Mouse (Mus musculus): Measurements from ENCODE around the gene Mtss1l. TPM values are rescaled to one million over a fixed set of nuclear protein-coding genes. Genes with fewer than 3 reads are reported as not detected.

Mtss1l gene
- 100 to 1,000 TPM; 196 to 205 TPM for total RNA-seq (2021)

- intact Hi-C loops (cut with DNase I): loop anchor here (5.0 kb wide), 1 partner anchor 59 kb away; no protein-coding TSS in a partner anchor
- DNase-seq (ENCODE audit: low spot score in 2 of 2): peak; percentile 69 to 70
Observed at GRCm38 (mm10) chr8:110720685-110721598, at the start of gene Mtss1l. Mtss1l (plus strand) TSS chr8:110721476.

DNA sequence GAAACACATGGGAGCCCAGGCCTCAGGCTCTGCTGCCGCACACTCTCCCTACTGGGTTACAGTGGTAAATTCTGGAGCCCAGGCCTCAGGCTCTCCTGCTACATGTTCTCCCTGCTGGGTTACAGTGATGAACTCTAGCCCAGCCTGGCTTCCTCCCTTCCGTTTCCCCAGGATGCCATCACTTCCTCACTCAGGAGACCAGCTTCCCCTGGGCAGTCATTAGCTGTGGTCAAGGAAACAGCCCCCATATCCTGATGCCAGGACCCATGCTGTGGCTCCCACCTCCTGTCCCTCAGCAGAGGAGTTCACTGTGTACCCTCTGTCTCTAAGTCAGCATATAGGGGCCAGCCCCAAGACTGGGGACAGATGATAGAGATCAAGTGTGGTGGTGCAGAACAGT, 49.1 kb upstream of the Mtss1l start:
- DNase-seq (ENCODE audit: low spot score in 2 of 2): no peak
- intact Hi-C loops (cut with DNase I): no loop called here

- no peak for DNase-seq (ENCODE audit: low spot score in 2 of 2)
- intact Hi-C loops (cut with DNase I): no loop called here
Observed at GRCm38 (mm10) chr8:110673168-110673567, 48.1 kb upstream of the Mtss1l start.

- DNase-seq (ENCODE audit: low spot score in 2 of 2): no peak
- intact Hi-C loops (cut with DNase I): no loop called here
Observed at GRCm38 (mm10) chr8:110674589-110674988, 46.7 kb upstream of the Mtss1l start.

- intact Hi-C loops (cut with DNase I): no loop called here
- no peak for DNase-seq (ENCODE audit: low spot score in 2 of 2)
Observed at GRCm38 (mm10) chr8:110676702-110677101, 44.6 kb upstream of the Mtss1l start.

DNA sequence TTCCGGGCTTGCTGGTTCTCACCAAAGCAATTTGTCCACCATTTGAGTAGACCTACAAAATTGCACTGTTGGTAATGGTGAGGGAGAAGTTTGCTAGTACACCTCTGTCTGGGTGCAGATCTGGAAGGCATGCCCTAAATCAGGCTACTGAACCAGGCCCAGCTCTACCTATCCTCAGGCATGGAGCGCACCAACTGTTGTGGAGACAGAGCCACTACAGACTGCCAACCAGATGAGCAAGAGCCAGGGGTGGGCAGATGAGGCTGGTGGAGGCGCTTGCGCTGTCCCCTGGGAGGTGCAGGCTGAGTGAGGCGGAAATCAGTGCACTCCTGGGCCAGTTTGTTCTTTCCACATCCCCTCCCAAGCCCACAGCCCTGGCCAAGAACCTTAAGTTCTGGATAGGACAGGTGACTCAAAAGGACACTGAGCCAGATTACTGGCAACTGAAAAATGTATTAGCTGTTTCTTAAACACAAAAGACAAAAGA, 44.1 kb upstream of the Mtss1l start:
- no peak for DNase-seq (ENCODE audit: low spot score in 2 of 2)
- intact Hi-C loops (cut with DNase I): no loop called here

GRCm38 (mm10) chr8:110678989-110679388, 42.3 kb upstream of the Mtss1l start:
- intact Hi-C loops (cut with DNase I): no loop called here
- DNase-seq (ENCODE audit: low spot score in 2 of 2): peak in 1 of 2 experiments; percentile 33

DNA sequence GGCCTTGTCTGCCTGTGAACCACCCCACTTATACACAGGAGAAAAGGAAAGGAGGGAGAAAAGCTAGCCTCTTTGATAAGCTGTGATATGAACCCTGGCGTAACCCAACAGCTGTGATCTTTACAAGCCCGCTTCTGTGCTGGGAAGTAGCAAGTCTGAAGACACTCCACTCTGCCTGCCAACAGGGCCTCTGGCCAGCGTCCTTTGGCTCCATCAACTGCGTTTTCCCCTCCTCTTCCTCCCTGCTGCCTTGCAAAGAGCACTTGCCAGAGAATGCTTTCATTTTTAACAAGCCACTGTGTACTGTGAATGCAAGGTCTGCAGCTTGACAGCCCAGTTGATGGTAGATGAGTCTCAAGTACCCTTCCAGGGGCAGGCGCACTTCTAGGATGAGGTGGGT, 33.5 kb upstream of the Mtss1l start:
- no peak for DNase-seq (ENCODE audit: low spot score in 2 of 2)
- intact Hi-C loops (cut with DNase I): no loop called here

DNA sequence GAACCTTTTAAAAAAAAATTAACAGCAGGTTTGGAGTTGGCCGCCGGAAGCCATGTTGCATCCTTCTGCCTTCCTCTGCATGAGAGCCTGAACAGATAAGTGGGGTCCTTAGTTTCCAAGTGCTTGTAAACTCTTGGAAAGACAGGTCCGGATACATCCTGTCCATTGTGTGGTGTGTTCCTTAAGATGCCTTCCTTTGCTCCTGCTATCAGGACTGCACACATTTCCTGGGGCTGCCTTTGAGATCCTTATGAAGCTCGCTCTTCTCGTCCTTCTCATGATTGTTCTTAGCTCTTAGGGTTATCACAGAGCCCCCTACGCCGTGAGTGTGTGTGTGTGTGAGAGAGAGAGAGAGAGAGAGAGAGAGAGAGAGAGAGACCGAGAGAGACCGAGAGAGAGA, 31.3 kb upstream of the Mtss1l start:
- intact Hi-C loops (cut with DNase I): no loop called here
- DNase-seq (ENCODE audit: low spot score in 2 of 2): no peak

GRCm38 (mm10) chr8:110694226-110694625, 27.1 kb upstream of the Mtss1l start:
- no peak for DNase-seq (ENCODE audit: low spot score in 2 of 2)
- intact Hi-C loops (cut with DNase I): no loop called here

DNA sequence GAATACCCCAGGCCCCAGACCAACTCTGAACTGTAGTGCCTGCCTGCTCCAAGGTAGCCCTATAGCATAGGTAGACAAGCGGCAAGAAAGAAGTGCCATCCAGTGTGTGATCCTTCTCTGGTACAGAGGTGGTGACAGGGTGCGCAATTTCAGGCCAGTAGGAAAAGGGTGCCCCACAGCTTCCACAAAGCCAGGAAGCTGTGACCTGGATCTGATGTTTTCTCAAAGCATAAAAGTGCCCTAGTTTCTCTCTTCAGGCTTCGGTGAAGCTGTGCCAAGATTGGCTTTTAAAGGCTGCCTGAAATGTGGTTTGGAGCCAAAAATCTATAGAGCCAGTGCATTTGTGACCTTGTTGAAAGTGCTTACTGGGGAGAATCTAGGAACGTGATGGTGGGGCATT, 26.4 kb upstream of the Mtss1l start:
- intact Hi-C loops (cut with DNase I): no loop called here

GRCm38 (mm10) chr8:110695431-110695830, 25.8 kb upstream of the Mtss1l start:
- intact Hi-C loops (cut with DNase I): no loop called here
- peak in 1 of 2 experiments; percentile 30 for DNase-seq (ENCODE audit: low spot score in 2 of 2)

More for the DNA sequence above, 26.4 kb upstream of the Mtss1l start:
- DNase-seq (ENCODE audit: low spot score in 2 of 2): no peak

- no peak for DNase-seq (ENCODE audit: low spot score in 2 of 2)
- intact Hi-C loops (cut with DNase I): loop anchor here (2.0 kb wide), 1 partner anchor 17 kb away; no protein-coding TSS in a partner anchor
Observed at GRCm38 (mm10) chr8:110696051-110696450, 25.2 kb upstream of the Mtss1l start.

DNA sequence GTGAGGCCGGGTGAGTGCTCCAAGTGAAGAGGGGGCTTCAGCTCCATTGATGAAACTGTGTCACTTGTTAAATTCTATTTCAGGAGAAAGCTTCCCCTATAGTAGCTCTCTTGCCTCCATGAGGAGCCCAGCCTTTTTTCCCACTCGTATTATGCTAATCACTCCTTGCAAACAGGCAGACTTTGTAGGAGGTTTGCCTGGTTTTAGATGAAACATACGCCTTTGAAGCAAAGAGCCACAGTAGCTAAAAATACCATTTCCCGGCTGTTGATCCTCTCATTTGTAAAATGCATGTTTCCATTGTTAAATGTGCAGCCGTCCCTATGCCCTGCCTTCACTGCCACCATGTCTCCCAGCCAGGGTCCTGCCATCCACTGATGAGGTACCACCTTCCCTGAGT, 23.7 kb upstream of the Mtss1l start:
- intact Hi-C loops (cut with DNase I): loop anchor here (2.0 kb wide), 1 partner anchor 15 kb away; no protein-coding TSS in a partner anchor
- no peak for DNase-seq (ENCODE audit: low spot score in 2 of 2)

- intact Hi-C loops (cut with DNase I): no loop called here
Observed at GRCm38 (mm10) chr8:110698098-110698497, 23.2 kb upstream of the Mtss1l start.

GRCm38 (mm10) chr8:110699501-110699900, 21.8 kb upstream of the Mtss1l start:
- intact Hi-C loops (cut with DNase I): no loop called here
- no peak for DNase-seq (ENCODE audit: low spot score in 2 of 2)

More at GRCm38 (mm10) chr8:110698098-110698497, 23.2 kb upstream of the Mtss1l start:
- no peak for DNase-seq (ENCODE audit: low spot score in 2 of 2)

- DNase-seq (ENCODE audit: low spot score in 2 of 2): no peak
- intact Hi-C loops (cut with DNase I): no loop called here
Observed at GRCm38 (mm10) chr8:110700561-110700960, 20.7 kb upstream of the Mtss1l start.

- intact Hi-C loops (cut with DNase I): no loop called here
- DNase-seq (ENCODE audit: low spot score in 2 of 2): no peak
Observed at GRCm38 (mm10) chr8:110702636-110703459, 18.4 kb upstream of the Mtss1l start.

DNA sequence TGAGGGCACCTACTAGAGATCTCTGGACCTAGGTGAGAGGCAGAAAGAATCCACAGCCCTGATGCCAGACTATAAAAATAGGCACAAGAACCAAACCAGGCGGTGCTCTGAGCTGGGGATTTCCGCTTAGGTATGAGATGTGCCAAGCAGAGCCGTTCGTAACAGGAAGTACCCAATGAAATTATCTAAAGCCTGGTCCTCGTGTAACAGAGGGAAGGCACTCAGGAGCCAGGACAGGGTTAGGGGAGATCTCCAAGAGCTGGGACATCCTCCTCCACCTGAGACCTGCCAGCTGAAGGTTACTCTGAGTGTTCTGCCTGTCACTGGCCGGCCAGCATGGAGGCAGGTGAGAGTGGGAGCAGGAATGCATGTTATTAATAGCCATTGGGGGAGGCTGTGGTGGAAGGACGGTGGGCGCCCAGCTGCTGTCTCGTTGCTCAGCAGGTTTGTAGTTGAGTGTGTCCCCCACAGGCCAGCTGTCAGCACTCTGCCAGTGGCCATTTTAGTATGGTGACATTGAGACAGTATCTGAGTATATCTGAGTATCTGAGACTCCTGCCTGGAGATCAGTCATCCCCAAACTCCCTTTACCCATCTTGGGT, 17.7 kb upstream of the Mtss1l start:
- intact Hi-C loops (cut with DNase I): no loop called here

DNA sequence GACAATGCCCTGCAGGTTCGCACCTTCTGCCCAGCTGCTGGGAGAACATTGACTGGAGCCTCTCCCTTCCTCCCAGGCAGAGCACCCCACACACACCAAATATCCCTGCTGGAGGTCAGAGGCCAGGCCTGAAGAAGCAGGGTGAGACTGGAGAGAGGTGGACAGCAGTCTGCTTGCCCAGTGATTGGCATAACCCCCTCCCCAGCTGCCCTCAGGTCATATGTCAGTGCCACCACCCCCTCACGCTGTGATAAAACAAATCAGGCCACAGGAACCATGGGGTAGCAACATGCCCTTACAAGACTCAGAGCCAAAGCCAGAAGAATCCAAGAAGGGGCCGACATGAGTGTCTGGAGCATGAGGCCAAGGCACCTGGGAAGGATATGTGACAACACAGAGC, 17.2 kb upstream of the Mtss1l start:
- intact Hi-C loops (cut with DNase I): no loop called here
- DNase-seq (ENCODE audit: low spot score in 2 of 2): no peak

More for the DNA sequence above, 17.7 kb upstream of the Mtss1l start:
- no peak for DNase-seq (ENCODE audit: low spot score in 2 of 2)
